In the genomic region with DNA sequence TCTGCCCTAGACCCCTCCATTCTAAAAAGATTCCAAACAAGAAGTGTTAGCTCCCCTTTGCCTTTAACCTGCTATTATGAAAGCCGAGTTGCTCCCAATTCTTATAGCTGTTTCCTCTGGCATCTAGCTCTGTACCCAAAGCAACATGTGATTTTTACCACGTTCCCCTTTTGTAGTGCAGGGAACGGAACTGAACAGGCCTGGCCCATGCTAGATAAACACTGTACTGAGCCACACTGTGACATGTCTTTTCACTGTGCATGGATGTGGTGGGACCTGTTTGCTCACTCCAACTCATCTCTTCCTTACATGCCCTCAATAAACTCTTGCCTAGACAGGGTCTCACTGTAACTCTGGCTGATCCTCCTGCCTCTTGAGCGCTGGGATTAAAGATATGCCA, we compare ENCODE assay signal across 24 mouse cellular contexts. TPM values are rescaled to one million over a fixed set of nuclear protein-coding genes. Genes with fewer than 3 reads are reported as not detected.
DNase-seq lines count a peak whose midpoint lies in the region; ATAC-seq and TF ChIP-seq lines count a peak whose summit lies in the region.
"Had no signal": no experiment of that assay in that cellular context is flagged by ENCODE, and none has a peak within 500 bp of the region (broad histone marks: within the 10 kb centered on the region; RNA-seq: fewer than 3 reads in every experiment).

No protein-coding gene starts in this region.

- peak; percentile 68 for DNase-seq in heart, adult 11 months
- DNase-seq in heart, adult 2 months = no peak
- no peak for DNase-seq in cerebellum, adult 9-11 months
- DNase-seq in kidney, adult 2 months = no peak
- DNase-seq: adrenal gland, postnatal 25 days; cerebellum, adult 8-10 months; heart, adult 18-20 months; retina, postnatal 1 day; right cerebral cortex, postnatal 4 days had no signal

- no peaks in the 10 kb centered on the region for H3K4me1 ChIP-seq in heart, adult 2 months (ENCODE audit: control insufficient read depth, insufficient read depth, low read length)
- no peaks in the 10 kb centered on the region for H3K4me1 ChIP-seq in neural tube, embryonic 13.5 days (replicated peaks)
- no peaks in the 10 kb centered on the region for H3K4me1 ChIP-seq in neural tube, embryonic 15.5 days
- H3K4me1 ChIP-seq in kidney, adult 2 months (ENCODE audit: control insufficient read depth, insufficient read depth, low read length) = no peaks in the 10 kb centered on the region
- H3K4me1 ChIP-seq: heart, embryonic 15.5 days; limb, embryonic 10.5 days had no signal

- no peak overlapping the region for H3K4me2 ChIP-seq in neural tube, embryonic 13.5 days
- no peak overlapping the region for H3K4me2 ChIP-seq in neural tube, embryonic 15.5 days
- H3K4me2 ChIP-seq in myocyte (ENCODE audit: low read depth) = no peak overlapping the region
- H3K4me2 ChIP-seq: heart, embryonic 15.5 days; lung, embryonic 15.5 days had no signal

- H3K36me3 ChIP-seq in heart, adult 2 months (ENCODE audit: control insufficient read depth, insufficient read depth, low read length) = peaks cover 4% of the 10 kb centered on the region
- peaks cover 94% of the 10 kb centered on the region for H3K36me3 ChIP-seq in neural tube, embryonic 13.5 days
- H3K36me3 ChIP-seq in neural tube, embryonic 15.5 days = peaks cover 86% of the 10 kb centered on the region
- peaks cover 46% of the 10 kb centered on the region for H3K36me3 ChIP-seq in myocyte (ENCODE audit: control insufficient read depth, insufficient read depth)
- peaks cover 8% of the 10 kb centered on the region for H3K36me3 ChIP-seq in kidney, adult 2 months (ENCODE audit: control insufficient read depth, insufficient read depth, low read length)

- no peak overlapping the region for H3K9ac ChIP-seq in heart, adult 2 months (ENCODE audit: low read depth, low read length)
- H3K9ac ChIP-seq in neural tube, embryonic 13.5 days = no peak overlapping the region
- H3K9ac ChIP-seq in neural tube, embryonic 15.5 days (replicated peaks) = no peak overlapping the region
- H3K9ac ChIP-seq: heart, embryonic 15.5 days; lung, embryonic 15.5 days had no signal

- no peaks in the 10 kb centered on the region for H3K79me2 ChIP-seq in heart, adult 2 months (replicated peaks; ENCODE audit: control insufficient read depth, insufficient read depth, low read length)
- no peaks in the 10 kb centered on the region for H3K79me2 ChIP-seq in myocyte (ENCODE audit: control insufficient read depth, insufficient read depth)

- H3K27ac ChIP-seq in heart, adult 2 months = no peak overlapping the region
- H3K27ac ChIP-seq in neural tube, embryonic 13.5 days (replicated peaks) = no peak overlapping the region
- no peak overlapping the region for H3K27ac ChIP-seq in neural tube, embryonic 15.5 days (replicated peaks)
- no peak overlapping the region for H3K27ac ChIP-seq in kidney, adult 2 months (ENCODE audit: insufficient read depth, low read depth, low read length)
- H3K27ac ChIP-seq: heart, embryonic 15.5 days; kidney, postnatal 0 days; limb, embryonic 10.5 days; lung, embryonic 15.5 days; macrophage had no signal

- no peaks in the 10 kb centered on the region for H3K9me3 ChIP-seq in neural tube, embryonic 13.5 days
- H3K9me3 ChIP-seq in neural tube, embryonic 15.5 days (replicated peaks) = no peaks in the 10 kb centered on the region
- H3K9me3 ChIP-seq: heart, embryonic 15.5 days; limb, embryonic 10.5 days; lung, embryonic 15.5 days had no signal

- TF ChIP-seq EP300 in heart, adult 2 months (IDR thresholded peaks at IDR 0.05; ENCODE audit: insufficient read depth, low read depth, low read length) = no peak

- H3K4me3 ChIP-seq in heart, adult 2 months = no peak overlapping the region
- H3K4me3 ChIP-seq in neural tube, embryonic 13.5 days = no peak overlapping the region
- no peak overlapping the region for H3K4me3 ChIP-seq in neural tube, embryonic 15.5 days (replicated peaks)
- H3K4me3 ChIP-seq in myocyte = no peak overlapping the region
- H3K4me3 ChIP-seq in kidney, adult 2 months (ENCODE audit: insufficient read depth, low read depth, low read length) = no peak overlapping the region
- H3K4me3 ChIP-seq: heart, embryonic 15.5 days; left cerebral cortex, adult 2 months; limb, embryonic 10.5 days; lung, embryonic 15.5 days had no signal

- no peak overlapping the region for H3ac ChIP-seq in myocyte (ENCODE audit: control insufficient read depth, insufficient read length)

- 69% methylated on average over 4 of the region's 4 CpGs for WGBS in heart, adult 2 months
- WGBS in neural tube, embryonic 13.5 days = 87% methylated on average over 4 of the region's 4 CpGs
- whole genome bisulfite sequencing in neural tube, embryonic 15.5 days = 91% methylated on average over 4 of the region's 4 CpGs
- WGBS in kidney, adult 2 months = 83% methylated on average over 4 of the region's 4 CpGs

- intact Hi-C loops in heart, adult 2 months (cut with DNase I) = no loop called here

- ATAC-seq in neural tube, embryonic 13.5 days (ENCODE audit: low read depth) = 0 out of 2 replicates have a peak, but pooled peaks have one; percentile 40
- no peak for ATAC-seq in neural tube, embryonic 15.5 days (ENCODE audit: low FRiP score)
- ATAC-seq in hematopoietic stem cell, adult 5-6 weeks (replicated peaks in 1 of 2; ENCODE audit: insufficient read depth in 1 of 2, low FRiP score in 2 of 2, low TSS enrichment in 1 of 2, low read depth in 1 of 2, poor library complexity in 2 of 2, severe bottlenecking in 2 of 2) = peak; percentile 93 to 97
- ATAC-seq: activated CD4-positive, CD25-positive, alpha-beta regulatory T cell, adult 4 months; forebrain, embryonic 14.5 days; intestine, embryonic 16.5 days; Patski had no signal

- H3K27me3 ChIP-seq in heart, adult 2 months (ENCODE audit: control insufficient read depth, insufficient read depth, low read length) = no peaks in the 10 kb centered on the region
- H3K27me3 ChIP-seq in neural tube, embryonic 13.5 days = no peaks in the 10 kb centered on the region
- no peaks in the 10 kb centered on the region for H3K27me3 ChIP-seq in neural tube, embryonic 15.5 days (replicated peaks)
- no peaks in the 10 kb centered on the region for H3K27me3 ChIP-seq in myocyte (ENCODE audit: control insufficient read depth, insufficient read depth, insufficient read length)
- H3K27me3 ChIP-seq in kidney, adult 2 months (replicated peaks; ENCODE audit: control insufficient read depth, insufficient read depth, low read length) = no peaks in the 10 kb centered on the region
- H3K27me3 ChIP-seq: heart, embryonic 15.5 days; lung, embryonic 15.5 days; Patski had no signal

- TF ChIP-seq POLR2A in heart, adult 2 months (IDR thresholded peaks at IDR 0.05; ENCODE audit: insufficient read depth, low read depth, low read length) = no peak
- no peak for TF ChIP-seq POLR2A in myocyte (IDR thresholded peaks at IDR 0.05; ENCODE audit: insufficient read length, low read depth)
- no peak for TF ChIP-seq POLR2A in kidney, adult 2 months (IDR thresholded peaks at IDR 0.05; ENCODE audit: low read depth, low read length)

- TF ChIP-seq CTCF in heart, adult 2 months (IDR thresholded peaks at IDR 0.05) = no peak
- TF ChIP-seq CTCF in kidney, adult 2 months (conservative IDR thresholded peaks at IDR 0.05; ENCODE audit: insufficient read depth, insufficient read length, low read depth, low read length) = no peak

TF ChIP-seq in myocyte, 11 proteins besides CTCF, POLR2A, EP300 and RAD21:
- peak; percentile 38 for TF ChIP-seq POLR2AphosphoS2 (IDR thresholded peaks at IDR 0.05; ENCODE audit: insufficient read length, low read depth)
- no peak for TF ChIP-seq MAX (IDR thresholded peaks at IDR 0.05; ENCODE audit: low read depth)

RNA-seq across cellular contexts. Expression of gene Hnrnph3, which starts 13.7 kb away (rescaled TPM):
- 10 to 100 TPM; 33.5 to 34.5 TPM for total RNA-seq in heart, adult 2 months (2021)
- 18.0 and 36.8 TPM in 2 replicates for polyA plus RNA-seq in heart, adult 2 months (2012; rRNA removed)
- polyA plus RNA-seq in neural tube, embryonic 13.5 days (2015; fragmentation: Nextera tagmentation; extraction: Ambion mirVana) = 165 and 189 TPM in 2 replicates
- polyA plus RNA-seq in neural tube, embryonic 15.5 days (2015; fragmentation: Nextera tagmentation; extraction: Ambion mirVana) = 116 and 117 TPM in 2 replicates
- total RNA-seq in hematopoietic stem cell, adult 5-6 weeks (2017) = 77.9 and 95.4 TPM in 2 replicates
- 18.1 TPM for polyA plus RNA-seq in myocyte (2012; fragmentation: generic; extraction: Trizol)
- polyA plus RNA-seq in kidney, adult 2 months (2012; rRNA removed) = 14.7 and 25.0 TPM in 2 replicates

RNA-seq across cellular contexts. Expression of gene Pbld2, which starts 13.8 kb away (rescaled TPM):
- total RNA-seq in heart, adult 2 months (2021) = 1 to 10 TPM; 7.6 to 9.9 TPM
- 0.98 and 2.1 TPM in 2 replicates for polyA plus RNA-seq in heart, adult 2 months (2012; rRNA removed)
- 0.84 and 1.5 TPM in 2 replicates for polyA plus RNA-seq in neural tube, embryonic 13.5 days (2015; fragmentation: Nextera tagmentation; extraction: Ambion mirVana)
- 0.81 and 1.00 TPM in 2 replicates for polyA plus RNA-seq in neural tube, embryonic 15.5 days (2015; fragmentation: Nextera tagmentation; extraction: Ambion mirVana)
- total RNA-seq in hematopoietic stem cell, adult 5-6 weeks (2017) = 0.19 and 3.2 TPM in 2 replicates
- polyA plus RNA-seq in myocyte (2012; fragmentation: generic; extraction: Trizol) = 1.0 TPM
- polyA plus RNA-seq in kidney, adult 2 months (2012; rRNA removed) = 22.4 and 25.5 TPM in 2 replicates
- total RNA-seq: monocyte, adult 5-6 weeks had no signal

RNA-seq across cellular contexts. Expression of gene Rufy2, which starts 30.2 kb away (rescaled TPM):
- 1 to 10 TPM; 7.3 to 9.6 TPM for total RNA-seq in heart, adult 2 months (2021)
- polyA plus RNA-seq in heart, adult 2 months (2012; rRNA removed) = 2.5 and 4.4 TPM in 2 replicates
- 55.8 and 57.3 TPM in 2 replicates for polyA plus RNA-seq in neural tube, embryonic 13.5 days (2015; fragmentation: Nextera tagmentation; extraction: Ambion mirVana)
- polyA plus RNA-seq in neural tube, embryonic 15.5 days (2015; fragmentation: Nextera tagmentation; extraction: Ambion mirVana) = 59.5 and 61.5 TPM in 2 replicates
- total RNA-seq in hematopoietic stem cell, adult 5-6 weeks (2017) = 11.3 and 22.8 TPM in 2 replicates
- polyA plus RNA-seq in myocyte (2012; fragmentation: generic; extraction: Trizol) = 3.0 TPM
- 3.3 and 4.0 TPM in 2 replicates for polyA plus RNA-seq in kidney, adult 2 months (2012; rRNA removed)

RNA-seq across cellular contexts. Expression of gene Pbld1, which starts 49.7 kb away (rescaled TPM):
- total RNA-seq in heart, adult 2 months (2021) = 1 to 10 TPM in 1 of 2 experiments, under 1 TPM in 1; 0.89 to 1.5 TPM
- 1.0 and 1.2 TPM in 2 replicates for polyA plus RNA-seq in heart, adult 2 months (2012; rRNA removed)
- polyA plus RNA-seq in neural tube, embryonic 13.5 days (2015; fragmentation: Nextera tagmentation; extraction: Ambion mirVana) = 0.56 and 0.99 TPM in 2 replicates
- polyA plus RNA-seq in neural tube, embryonic 15.5 days (2015; fragmentation: Nextera tagmentation; extraction: Ambion mirVana) = 0.73 and 1.0 TPM in 2 replicates
- total RNA-seq in hematopoietic stem cell, adult 5-6 weeks (2017) = 2.4 and 3.6 TPM in 2 replicates
- polyA plus RNA-seq in myocyte (2012; fragmentation: generic; extraction: Trizol) = 0.31 TPM
- 163 and 168 TPM in 2 replicates for polyA plus RNA-seq in kidney, adult 2 months (2012; rRNA removed)
- polyA plus RNA-seq: activated CD4-positive, CD25-positive, alpha-beta regulatory T cell, adult 4 months; macrophage had no signal

Comparison
In these comparisons a context has a peak if more than half of its experiments do, and no peak if none do; other contexts are left out.
1. RNA of gene Rufy2, which starts 30.2 kb away (polyA plus RNA-seq): 59.5 to 61.5 TPM in neural tube, embryonic 15.5 days and 55.8 to 57.3 TPM in neural tube, embryonic 13.5 days; 3.3 to 4.0 TPM in kidney, adult 2 months, 3.0 TPM in myocyte (single experiment) and 2.5 to 4.4 TPM in heart, adult 2 months; every median in the first group is over 10 times any median in the second.